ENCODE assay signal across 24 mouse cellular contexts in the genomic region with DNA sequence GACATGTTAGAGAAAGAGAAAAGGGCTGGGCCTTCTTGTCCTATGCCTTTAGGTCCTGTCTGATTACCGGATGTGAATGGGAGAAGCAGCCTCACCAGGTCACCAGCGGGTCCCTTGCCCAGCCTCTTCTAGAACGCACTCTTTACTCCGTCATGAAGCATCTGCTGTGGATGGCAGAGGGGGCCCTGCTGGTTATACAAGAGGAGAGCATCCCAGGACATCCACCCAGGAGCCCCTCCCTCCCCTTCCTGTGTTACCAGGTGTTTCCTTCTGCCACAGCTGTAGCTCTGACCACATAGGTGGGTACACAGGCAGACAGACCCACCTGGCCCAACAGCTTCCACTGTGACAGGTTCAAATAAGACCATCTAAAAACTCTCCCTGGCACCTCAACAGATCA. TPM values are rescaled to one million over a fixed set of nuclear protein-coding genes. Genes with fewer than 3 reads are reported as not detected.
DNase-seq lines count a peak whose midpoint lies in the region; ATAC-seq and TF ChIP-seq lines count a peak whose summit lies in the region.
"Had no signal": no experiment of that assay in that cellular context is flagged by ENCODE, and none has a peak within 500 bp of the region (broad histone marks: within the 10 kb centered on the region; RNA-seq: fewer than 3 reads in every experiment).

No protein-coding gene starts in this region.

- 82% methylated on average over 4 of the region's 4 CpGs for WGBS in heart, embryonic 15.5 days
- 50% methylated on average over 4 of the region's 4 CpGs for WGBS in olfactory bulb, adult 2 months
- WGBS in kidney, adult 2 months: 83% methylated on average over 4 of the region's 4 CpGs

- peak overlapping the region; percentile 6; the same call in 1 of the 2 replicates for H3K4me3 ChIP-seq in heart, embryonic 15.5 days
- no peak overlapping the region for H3K4me3 ChIP-seq in olfactory bulb, adult 2 months (ENCODE audit: insufficient read depth, low read depth, low read length)
- no peak overlapping the region for H3K4me3 ChIP-seq in kidney, adult 2 months (ENCODE audit: insufficient read depth, low read depth, low read length)
- H3K4me3 ChIP-seq: embryonic facial prominence, embryonic 12.5 days; erythroblast, embryonic 14.5 days; heart, embryonic 12.5 days; hindbrain, embryonic 10.5 days; limb, embryonic 13.5 days had no signal

- no peak for TF ChIP-seq CTCF in olfactory bulb, adult 2 months (IDR thresholded peaks at IDR 0.05; ENCODE audit: insufficient read depth, low read depth, low read length)
- no peak for TF ChIP-seq CTCF in kidney, adult 2 months (conservative IDR thresholded peaks at IDR 0.05; ENCODE audit: insufficient read depth, insufficient read length, low read depth, low read length)

- H3K9ac ChIP-seq in heart, embryonic 15.5 days: no peak overlapping the region
- H3K9ac ChIP-seq: embryonic facial prominence, embryonic 12.5 days; heart, embryonic 12.5 days; limb, embryonic 13.5 days; liver, embryonic 14.5 days had no signal

- no peaks in the 10 kb centered on the region for H3K9me3 ChIP-seq in heart, embryonic 15.5 days (replicated peaks)
- H3K9me3 ChIP-seq: embryonic facial prominence, embryonic 12.5 days; heart, embryonic 12.5 days; hindbrain, embryonic 10.5 days; limb, embryonic 13.5 days had no signal

- H3K4me2 ChIP-seq in heart, embryonic 15.5 days: no peak overlapping the region
- H3K4me2 ChIP-seq: embryonic facial prominence, embryonic 12.5 days; heart, embryonic 12.5 days; limb, embryonic 13.5 days; midbrain, embryonic 11.5 days had no signal

- no peaks in the 10 kb centered on the region for H3K36me3 ChIP-seq in heart, embryonic 15.5 days
- H3K36me3 ChIP-seq in kidney, adult 2 months (ENCODE audit: control insufficient read depth, insufficient read depth, low read length): no peaks in the 10 kb centered on the region
- H3K36me3 ChIP-seq: embryonic facial prominence, embryonic 12.5 days; heart, embryonic 12.5 days; hindbrain, embryonic 10.5 days; limb, embryonic 13.5 days had no signal

- H3K27ac ChIP-seq in heart, embryonic 15.5 days: no peak overlapping the region
- peak overlapping the region; percentile 20; the same call in 1 of the 2 replicates for H3K27ac ChIP-seq in olfactory bulb, adult 2 months (ENCODE audit: insufficient read depth, low read depth, low read length)
- no peak overlapping the region for H3K27ac ChIP-seq in kidney, adult 2 months (ENCODE audit: insufficient read depth, low read depth, low read length)
- H3K27ac ChIP-seq: embryonic facial prominence, embryonic 12.5 days; hindbrain, embryonic 10.5 days; limb, embryonic 13.5 days; liver, embryonic 14.5 days; macrophage had no signal

- no peaks in the 10 kb centered on the region for H3K27me3 ChIP-seq in heart, embryonic 15.5 days
- H3K27me3 ChIP-seq in kidney, adult 2 months (replicated peaks; ENCODE audit: control insufficient read depth, insufficient read depth, low read length): no peaks in the 10 kb centered on the region; the same call in 1 of the 2 replicates
- H3K27me3 ChIP-seq: CH12.LX; embryonic facial prominence, embryonic 12.5 days; heart, embryonic 12.5 days; limb, embryonic 13.5 days had no signal

- H3K4me1 ChIP-seq in heart, embryonic 15.5 days (replicated peaks): no peaks in the 10 kb centered on the region
- H3K4me1 ChIP-seq in olfactory bulb, adult 2 months (ENCODE audit: control insufficient read depth, insufficient read depth, low read length): peaks cover 26% of the 10 kb centered on the region
- no peaks in the 10 kb centered on the region for H3K4me1 ChIP-seq in kidney, adult 2 months (ENCODE audit: control insufficient read depth, insufficient read depth, low read length)
- H3K4me1 ChIP-seq: heart, embryonic 12.5 days had no signal

- DNase-seq in heart, postnatal 14 days: no peak
- DNase-seq in T-cell, adult 2 months (ENCODE audit: low spot score): peak; percentile 11
- peak; percentile 82 for DNase-seq in thymus, postnatal 25 days
- DNase-seq in testis, postnatal 14 days (ENCODE audit: low spot score): no peak
- DNase-seq in kidney, adult 2 months: no peak
- DNase-seq: adrenal gland, postnatal 36 days; cerebellum, adult 18-20 months; cerebellum, postnatal 36 days; kidney, adult 8-10 months; kidney, postnatal 25 days; right cerebral cortex, adult 18-20 months had no signal

- no peak; the same call in 1 of the 2 replicates for ATAC-seq in heart, embryonic 15.5 days (replicated peaks; ENCODE audit: insufficient number of reproducible peaks, insufficient read depth, low FRiP score, low read depth)
- ATAC-seq: forebrain, embryonic 14.5 days had no signal

- intact Hi-C loops in heart, postnatal 14 days (cut with DNase I): no loop called here

- TF ChIP-seq POLR2A in olfactory bulb, adult 2 months (IDR thresholded peaks at IDR 0.05; ENCODE audit: insufficient read depth, low read depth, low read length): no peak
- TF ChIP-seq POLR2A in kidney, adult 2 months (IDR thresholded peaks at IDR 0.05; ENCODE audit: low read depth, low read length): no peak

RNA-seq across cellular contexts. Expression of a gene that starts 18.6 kb away (rescaled TPM):
- 3.2 and 15.5 TPM in 2 replicates for polyA plus RNA-seq in heart, embryonic 15.5 days (2015; fragmentation: Nextera tagmentation; extraction: Ambion mirVana)
- total RNA-seq in heart, postnatal 14 days (2021): 1 to 10 TPM; 3.6 to 9.1 TPM
- polyA plus RNA-seq in olfactory bulb, adult 2 months (2012; ENCODE audit: insufficient read depth, insufficient read length, low replicate concordance, missing spikeins): 229 and 639 TPM in 2 replicates
- 0.18 and 0.74 TPM in 2 replicates for polyA plus RNA-seq in kidney, adult 2 months (2012; rRNA removed)
- total RNA-seq: CH12.LX had no signal
- polyA plus RNA-seq: gonadal fat pad, adult 2 months had no signal

Comparison
In these comparisons a context has a peak if more than half of its experiments do, and no peak if none do; other contexts are left out.
1. DNase-seq: peak in T-cell, adult 2 months (single experiment) and thymus, postnatal 25 days (single experiment); none in heart, postnatal 14 days (0 of 2), testis, postnatal 14 days (single experiment) and kidney, adult 2 months (single experiment).
2. RNA of a gene that starts 18.6 kb away (polyA plus RNA-seq): 229 to 639 TPM in olfactory bulb, adult 2 months; 3.2 to 15.5 TPM in heart, embryonic 15.5 days and 0.18 to 0.74 TPM in kidney, adult 2 months; every median in the first group is over 10 times any median in the second.